Mouse (Mus musculus): ENCODE measurements at regions not wholly inside any gene's neighbourhood (a gene's known extent, or its start where the extent isn't known, plus 50 kb on each side); places are given as distances from the start of the nearest gene placed in this dataset.

GRCm38 (mm10) chr2:47750997-47751623 lies 1062.8 kb upstream of the Acvr2a start:
- H3K36me3 ChIP-seq (ENCODE audit: control insufficient read depth, insufficient read depth, low read length) = no peaks in the 10 kb centered on the region
- no peak for ATAC-seq (ENCODE audit: low FRiP score, low TSS enrichment)
- H3K9me3 ChIP-seq (ENCODE audit: control insufficient read depth, low read length) = no peaks in the 10 kb centered on the region
- 81% methylated on average over 4 of the region's 4 CpGs for WGBS
- no peaks in the 10 kb centered on the region for H3K4me1 ChIP-seq (replicated peaks; ENCODE audit: control insufficient read depth, insufficient read depth)
- H3K4me3 ChIP-seq (ENCODE audit: low read depth, low read length) = no peak overlapping the region
- no peak for DNase-seq (ENCODE audit: low spot score)
- H3K4me2 ChIP-seq (replicated peaks; ENCODE audit: low read depth) = no peak overlapping the region
- no peaks in the 10 kb centered on the region for H3K27me3 ChIP-seq (ENCODE audit: control insufficient read depth, insufficient read depth, low read length)
- no peak overlapping the region for H3K27ac ChIP-seq (replicated peaks)
- TF ChIP-seq CTCF (IDR thresholded peaks at IDR 0.05; ENCODE audit: low read depth) (no peak), EP300 (optimal IDR thresholded peaks at IDR 0.05) (no peak)
- no peak overlapping the region for H3K9ac ChIP-seq (ENCODE audit: low read length)

DNA sequence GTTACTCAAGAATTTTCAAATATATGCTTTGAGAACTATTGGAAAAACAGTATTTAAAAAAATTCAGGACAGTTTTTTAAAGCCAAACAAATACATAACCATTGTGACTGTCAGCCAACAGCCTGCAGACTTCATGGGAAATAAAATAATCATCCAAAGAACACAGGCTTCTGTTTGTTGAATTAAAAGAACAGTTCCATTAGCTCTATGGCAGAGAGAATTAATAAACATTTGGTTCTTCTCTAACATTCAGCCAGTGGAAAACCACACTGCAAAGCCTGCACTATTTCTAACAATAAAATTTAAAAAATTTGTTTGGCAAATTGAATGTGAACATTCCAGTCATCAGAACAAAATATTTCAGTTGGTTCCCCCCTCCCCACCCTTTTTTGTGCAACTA lies 1058.2 kb upstream of the Acvr2a start:
- Histone ChIP-seq H3K4me2 (replicated peaks; ENCODE audit: low read depth) (no peak overlapping the region), H3K27me3 (ENCODE audit: control insufficient read depth, insufficient read depth, low read length) (no peaks in the 10 kb centered on the region), H3K27ac (replicated peaks) (no peak overlapping the region), H3K36me3 (ENCODE audit: control insufficient read depth, insufficient read depth, low read length) (no peaks in the 10 kb centered on the region), H3K4me3 (ENCODE audit: low read depth, low read length) (no peak overlapping the region), H3K4me1 (replicated peaks; ENCODE audit: control insufficient read depth, insufficient read depth) (no peaks in the 10 kb centered on the region), H3K9me3 (ENCODE audit: control insufficient read depth, low read length) (no peaks in the 10 kb centered on the region), H3K9ac (ENCODE audit: low read length) (no peak overlapping the region)
- DNase-seq (ENCODE audit: low spot score) = no peak
- TF ChIP-seq EP300 (optimal IDR thresholded peaks at IDR 0.05) = no peak
- no peak for TF ChIP-seq CTCF (IDR thresholded peaks at IDR 0.05; ENCODE audit: low read depth)
- no peak for ATAC-seq (ENCODE audit: low FRiP score, low TSS enrichment)

GRCm38 (mm10) chr2:47756248-47756647 lies 1057.7 kb upstream of the Acvr2a start:
- Histone ChIP-seq H3K27ac (replicated peaks) (no peak overlapping the region), H3K9ac (ENCODE audit: low read length) (no peak overlapping the region), H3K36me3 (ENCODE audit: control insufficient read depth, insufficient read depth, low read length) (no peaks in the 10 kb centered on the region), H3K27me3 (ENCODE audit: control insufficient read depth, insufficient read depth, low read length) (no peaks in the 10 kb centered on the region), H3K4me1 (replicated peaks; ENCODE audit: control insufficient read depth, insufficient read depth) (no peaks in the 10 kb centered on the region), H3K4me3 (ENCODE audit: low read depth, low read length) (no peak overlapping the region), H3K4me2 (replicated peaks; ENCODE audit: low read depth) (no peak overlapping the region), H3K9me3 (ENCODE audit: control insufficient read depth, low read length) (no peaks in the 10 kb centered on the region)
- no peak for TF ChIP-seq EP300 (optimal IDR thresholded peaks at IDR 0.05)
- TF ChIP-seq CTCF (IDR thresholded peaks at IDR 0.05; ENCODE audit: low read depth) = peak; percentile 52
- WGBS = 51% methylated on average over 4 of the region's 4 CpGs
- ATAC-seq (ENCODE audit: low FRiP score, low TSS enrichment) = no peak
- DNase-seq (ENCODE audit: low spot score) = no peak

DNA sequence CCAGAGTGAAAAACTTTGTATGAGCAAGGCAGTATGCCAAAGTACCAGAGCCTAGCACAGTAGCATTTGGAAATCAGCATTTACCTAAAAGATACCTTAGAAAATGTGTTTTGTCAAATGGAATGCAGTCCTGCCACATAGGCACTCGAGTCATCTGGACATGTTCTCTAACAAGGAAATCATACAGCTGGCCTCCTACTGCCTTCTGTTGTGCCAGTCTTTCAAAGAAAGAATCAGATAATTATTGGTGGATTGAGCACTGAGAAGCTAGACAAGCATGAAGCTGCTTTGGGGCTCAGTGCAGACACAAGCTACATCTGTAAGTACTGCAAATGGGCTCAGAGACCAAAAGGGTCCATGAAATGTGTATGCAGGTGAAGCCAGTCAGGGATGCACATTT lies 1038.1 kb upstream of the Acvr2a start:
- Histone ChIP-seq H3K36me3 (ENCODE audit: control insufficient read depth, insufficient read depth, low read length) (no peaks in the 10 kb centered on the region), H3K4me2 (replicated peaks; ENCODE audit: low read depth) (no peak overlapping the region), H3K9ac (ENCODE audit: low read length) (no peak overlapping the region), H3K4me1 (replicated peaks; ENCODE audit: control insufficient read depth, insufficient read depth) (no peaks in the 10 kb centered on the region), H3K27ac (replicated peaks) (no peak overlapping the region), H3K9me3 (ENCODE audit: control insufficient read depth, low read length) (no peaks in the 10 kb centered on the region), H3K4me3 (ENCODE audit: low read depth, low read length) (no peak overlapping the region), H3K27me3 (ENCODE audit: control insufficient read depth, insufficient read depth, low read length) (no peaks in the 10 kb centered on the region)
- WGBS = 30% methylated on average over 1 of the region's 1 CpGs
- ATAC-seq (ENCODE audit: low FRiP score, low TSS enrichment) = no peak
- DNase-seq (ENCODE audit: low spot score) = no peak
- TF ChIP-seq CTCF (IDR thresholded peaks at IDR 0.05; ENCODE audit: low read depth) = no peak
- TF ChIP-seq EP300 (optimal IDR thresholded peaks at IDR 0.05) = no peak

- Histone ChIP-seq H3K9ac (ENCODE audit: low read length) (no peak overlapping the region), H3K9me3 (ENCODE audit: control insufficient read depth, low read length) (no peaks in the 10 kb centered on the region), H3K4me2 (replicated peaks; ENCODE audit: low read depth) (no peak overlapping the region), H3K36me3 (ENCODE audit: control insufficient read depth, insufficient read depth, low read length) (no peaks in the 10 kb centered on the region), H3K27ac (replicated peaks) (no peak overlapping the region), H3K4me1 (replicated peaks; ENCODE audit: control insufficient read depth, insufficient read depth) (no peaks in the 10 kb centered on the region), H3K4me3 (ENCODE audit: low read depth, low read length) (no peak overlapping the region), H3K27me3 (ENCODE audit: control insufficient read depth, insufficient read depth, low read length) (no peaks in the 10 kb centered on the region)
- DNase-seq (ENCODE audit: low spot score) = no peak
- TF ChIP-seq EP300 (optimal IDR thresholded peaks at IDR 0.05) (no peak), CTCF (IDR thresholded peaks at IDR 0.05; ENCODE audit: low read depth) (no peak)
- WGBS = 72% methylated on average over 1 of the region's 1 CpGs
- ATAC-seq (ENCODE audit: low FRiP score, low TSS enrichment) = no peak
Measured at GRCm38 (mm10) chr2:47776965-47777364, 1036.9 kb upstream of the Acvr2a start.

GRCm38 (mm10) chr2:47785848-47786247 lies 1028.1 kb upstream of the Acvr2a start:
- Histone ChIP-seq H3K9me3 (ENCODE audit: control insufficient read depth, low read length) (no peaks in the 10 kb centered on the region), H3K9ac (ENCODE audit: low read length) (no peak overlapping the region), H3K4me3 (ENCODE audit: low read depth, low read length) (no peak overlapping the region), H3K27me3 (ENCODE audit: control insufficient read depth, insufficient read depth, low read length) (no peaks in the 10 kb centered on the region), H3K4me2 (replicated peaks; ENCODE audit: low read depth) (no peak overlapping the region), H3K4me1 (replicated peaks; ENCODE audit: control insufficient read depth, insufficient read depth) (no peaks in the 10 kb centered on the region), H3K27ac (replicated peaks) (no peak overlapping the region), H3K36me3 (ENCODE audit: control insufficient read depth, insufficient read depth, low read length) (no peaks in the 10 kb centered on the region)
- TF ChIP-seq EP300 (optimal IDR thresholded peaks at IDR 0.05) = no peak
- TF ChIP-seq CTCF (IDR thresholded peaks at IDR 0.05; ENCODE audit: low read depth) = peak; percentile 85
- peak; percentile 50 for DNase-seq (ENCODE audit: low spot score)
- no peak for ATAC-seq (ENCODE audit: low FRiP score, low TSS enrichment)
- WGBS = 9% methylated on average over 3 of the region's 3 CpGs

Data from stomach, postnatal 0 days (tissue).